Mouse (Mus musculus) retina, embryonic 14.5 days (tissue): ENCODE results near the gene Gorasp2.
A peak's percentile ranks its signal among the peaks of the same experiment; 100 is the strongest.

Experiments used
- DNase-seq: peaks from one replicate; pipeline ENCODE4 v3.0.0-alpha.2; 2015; ENCODE audit warnings: low spot score

Gorasp2 gene

GRCm38 (mm10) chr2:70660887-70661714 lies at the start of gene Gorasp2:
Gene Gorasp2 (plus strand): TSS chr2:70661576.
- peak; percentile 98 for DNase-seq

DNA sequence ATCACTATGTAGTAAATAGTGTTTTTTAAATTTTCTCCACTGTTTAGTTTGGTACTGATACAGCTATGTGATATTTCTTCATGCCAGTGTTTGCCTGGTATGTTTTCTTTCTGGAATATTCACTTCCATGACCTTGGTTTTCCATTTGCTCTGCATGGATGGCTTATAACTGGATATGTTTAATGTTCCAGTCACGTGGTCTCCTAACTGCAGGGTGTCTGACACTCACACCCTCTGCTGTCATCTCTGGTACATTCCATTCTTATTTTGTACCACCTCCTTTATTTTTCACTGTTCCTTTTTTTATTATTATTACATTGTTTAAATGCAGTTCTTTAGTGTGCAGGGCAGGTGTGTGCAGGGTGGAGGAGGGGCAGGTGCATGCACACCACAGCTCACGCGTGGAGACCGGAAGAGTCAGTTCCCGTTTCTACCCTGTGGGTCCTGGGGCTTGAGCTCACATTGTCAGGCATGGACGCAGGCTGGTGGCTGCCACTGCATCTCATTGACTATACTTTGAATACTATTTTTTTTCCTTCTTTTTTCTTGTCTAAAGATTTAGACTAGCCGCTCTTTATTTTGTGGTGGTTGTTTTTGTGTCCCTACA lies 46.5 kb upstream of the Gorasp2 start:
- no peak for DNase-seq

- no peak for DNase-seq
Measured at GRCm38 (mm10) chr2:70616076-70616475, 45.3 kb upstream of the Gorasp2 start.

DNA sequence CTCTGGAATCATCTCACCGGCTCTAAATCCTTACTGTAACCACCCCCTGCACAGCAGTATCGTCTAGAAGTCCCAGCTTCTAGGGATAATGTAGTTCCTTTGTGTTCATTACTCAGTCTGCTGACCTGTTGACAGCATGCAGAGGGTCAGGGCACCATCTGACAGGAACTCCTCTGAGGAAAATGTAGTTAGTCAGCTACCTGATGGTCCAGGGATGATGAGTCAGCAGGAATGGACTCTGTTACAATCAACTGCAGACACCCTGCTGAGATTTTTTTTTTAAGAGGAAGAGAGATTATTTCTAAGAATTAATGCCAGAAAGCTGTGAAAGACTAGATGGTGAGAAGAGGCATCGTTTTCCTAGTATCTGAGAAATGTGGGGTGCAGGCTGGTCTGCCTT lies 44.8 kb upstream of the Gorasp2 start:
- DNase-seq, result no peak

- no peak for DNase-seq
Measured at GRCm38 (mm10) chr2:70619232-70619835, 42.0 kb upstream of the Gorasp2 start.

DNA sequence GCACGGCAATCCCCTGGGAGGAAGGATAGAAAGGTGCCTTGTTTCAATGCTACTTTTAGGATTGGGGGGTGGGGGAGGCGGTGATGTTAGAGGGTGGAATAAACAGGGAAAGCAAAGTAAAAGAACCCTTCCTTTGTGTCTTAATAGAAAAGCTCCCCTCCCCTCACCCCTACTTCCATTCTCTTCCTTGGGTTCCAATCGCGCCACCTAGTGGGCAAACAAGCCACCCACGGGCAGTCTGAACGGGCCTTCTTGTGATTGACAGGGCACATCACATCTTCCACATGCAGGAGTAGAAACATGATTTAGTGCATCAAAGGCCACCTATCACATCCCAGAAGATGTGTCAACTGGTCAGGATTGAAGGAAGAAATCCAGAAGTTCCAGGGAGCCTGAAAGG lies 41.2 kb upstream of the Gorasp2 start:
- DNase-seq, result peak; percentile 82

DNA sequence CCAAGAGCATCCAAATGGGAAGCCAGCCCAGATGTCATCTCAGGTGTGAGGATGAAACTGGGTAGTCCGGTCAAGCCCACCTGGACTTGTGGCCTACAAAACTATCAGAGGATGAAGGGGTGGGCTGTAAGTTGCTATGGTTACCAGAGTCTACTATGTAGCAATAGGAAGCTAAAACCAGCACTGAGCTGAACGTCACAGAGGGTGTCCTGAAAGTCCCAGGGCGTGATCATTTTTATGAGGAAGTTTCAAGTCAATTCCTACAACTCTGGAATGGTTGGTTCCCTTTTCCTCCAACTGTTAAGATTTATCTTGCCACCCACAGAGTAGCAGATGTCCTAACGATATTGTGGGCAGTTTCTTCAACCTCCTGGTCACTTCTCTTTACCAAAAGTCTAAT lies 39.1 kb upstream of the Gorasp2 start:
- no peak for DNase-seq

- no peak for DNase-seq
Measured at GRCm38 (mm10) chr2:70625761-70626160, 35.6 kb upstream of the Gorasp2 start.

DNA sequence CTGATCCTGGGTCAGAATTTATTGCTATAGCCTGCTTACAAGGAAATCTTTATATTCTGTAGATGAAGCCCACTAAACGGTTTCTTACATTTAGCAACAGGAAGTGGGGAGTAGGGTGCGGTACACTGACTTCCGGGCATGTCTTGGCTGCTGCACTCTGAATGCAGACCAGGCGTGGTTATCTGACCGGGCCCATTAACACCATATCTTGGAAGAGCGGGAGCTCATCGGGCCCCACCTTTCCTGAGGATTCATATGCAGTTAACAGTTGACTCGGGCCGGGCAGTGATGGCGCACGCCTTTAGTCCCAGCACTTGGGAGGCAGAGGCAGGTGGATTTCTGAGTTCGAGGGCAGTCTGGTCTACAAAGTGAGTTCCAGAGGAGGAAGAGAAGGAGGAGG lies 33.0 kb upstream of the Gorasp2 start:
- no peak for DNase-seq

DNA sequence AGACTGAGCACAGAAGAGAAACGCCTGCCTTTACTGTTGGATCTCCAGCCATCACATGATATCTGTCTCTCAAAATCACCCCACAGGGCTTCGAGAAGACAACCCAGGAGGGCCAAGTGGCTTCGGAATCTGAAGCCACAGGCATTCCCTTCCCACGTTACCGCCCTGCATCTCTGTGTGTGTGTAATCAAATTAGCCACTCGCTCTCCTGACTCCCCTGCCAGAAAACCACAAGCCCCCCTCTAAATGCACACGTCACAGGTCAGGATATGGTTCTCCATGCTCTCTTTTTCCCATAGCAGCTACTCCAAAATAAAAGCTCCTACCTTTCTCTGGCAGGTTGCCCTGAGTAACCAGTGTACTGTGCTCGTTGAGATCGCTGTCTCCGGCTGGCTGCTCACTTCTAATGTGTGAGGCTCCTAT lies 32.0 kb upstream of the Gorasp2 start:
- peak; percentile 78 for DNase-seq

DNA sequence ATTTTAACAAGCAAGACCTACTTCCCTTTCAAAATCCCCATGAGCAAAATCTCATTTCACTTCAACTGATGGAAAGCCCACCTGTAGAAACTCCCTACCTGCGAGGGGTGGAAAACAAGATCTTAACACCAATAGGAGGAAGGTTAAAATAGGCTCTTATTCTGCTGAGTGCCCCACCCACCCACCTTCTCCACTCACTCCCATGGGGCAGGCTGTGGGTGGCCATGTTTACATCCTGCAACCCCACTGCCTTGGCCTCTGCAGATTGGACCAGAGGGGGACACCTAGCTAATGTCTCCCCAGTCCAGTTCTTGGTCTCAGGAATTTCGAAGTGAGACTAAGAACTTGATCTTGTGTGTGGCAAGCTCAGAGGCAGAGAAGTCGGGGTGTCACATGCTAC lies 31.5 kb upstream of the Gorasp2 start:
- no peak for DNase-seq

GRCm38 (mm10) chr2:70631321-70631720 lies 30.1 kb upstream of the Gorasp2 start:
- DNase-seq, result no peak

DNA sequence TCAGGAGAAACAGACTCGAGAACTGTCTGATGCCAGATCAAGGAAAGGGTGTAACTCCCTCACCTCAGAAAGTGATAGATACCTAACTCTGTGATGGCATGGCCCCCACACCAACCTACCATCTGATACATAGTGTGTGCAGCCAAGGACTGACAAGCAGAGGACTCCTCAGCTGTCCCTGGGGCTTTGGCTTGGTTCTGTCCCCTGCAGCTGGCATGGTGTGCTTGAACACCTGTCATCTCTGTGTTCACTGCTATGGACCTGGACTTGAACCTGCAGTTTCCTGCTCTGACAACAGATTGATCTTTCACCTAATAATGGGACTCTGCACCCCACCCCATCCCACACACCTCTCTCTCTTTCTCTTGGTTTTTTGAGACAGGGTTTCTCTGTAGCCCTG lies 29.0 kb upstream of the Gorasp2 start:
- no peak for DNase-seq

DNA sequence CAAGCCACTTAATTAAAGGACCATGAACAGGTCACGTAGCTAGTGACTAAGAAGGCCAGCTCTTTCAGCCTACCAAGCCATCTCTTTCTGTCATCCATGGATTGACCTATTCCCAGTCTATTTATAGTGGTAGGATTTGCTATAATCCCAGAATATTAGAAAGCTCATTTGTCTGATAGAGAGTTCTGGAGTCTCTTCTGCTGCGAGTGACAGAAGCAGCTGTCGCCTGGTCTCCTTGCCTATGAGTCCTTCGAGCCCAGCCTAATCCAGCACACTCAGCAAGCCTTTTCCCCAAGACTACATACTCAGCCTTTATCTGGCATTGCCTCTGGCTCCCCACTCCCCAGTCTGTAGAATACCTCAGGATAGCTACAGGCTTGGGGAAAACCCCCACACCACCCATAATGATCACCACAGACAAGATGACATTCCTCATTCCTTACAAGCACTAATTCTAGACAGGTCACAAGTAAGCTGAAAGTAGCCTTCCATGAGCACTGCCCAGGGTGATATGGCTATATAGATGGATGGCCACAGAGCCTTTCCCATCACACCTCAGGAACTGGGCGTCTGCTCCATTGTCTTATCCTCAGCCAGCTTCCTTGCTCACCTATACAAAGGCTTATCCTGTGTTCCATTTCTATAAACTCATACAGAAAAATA lies 27.2 kb upstream of the Gorasp2 start:
- no peak for DNase-seq

- DNase-seq, result no peak
Measured at GRCm38 (mm10) chr2:70640968-70641367, 20.4 kb upstream of the Gorasp2 start.

- DNase-seq, result no peak
Measured at GRCm38 (mm10) chr2:70642971-70643565, 18.3 kb upstream of the Gorasp2 start.

DNA sequence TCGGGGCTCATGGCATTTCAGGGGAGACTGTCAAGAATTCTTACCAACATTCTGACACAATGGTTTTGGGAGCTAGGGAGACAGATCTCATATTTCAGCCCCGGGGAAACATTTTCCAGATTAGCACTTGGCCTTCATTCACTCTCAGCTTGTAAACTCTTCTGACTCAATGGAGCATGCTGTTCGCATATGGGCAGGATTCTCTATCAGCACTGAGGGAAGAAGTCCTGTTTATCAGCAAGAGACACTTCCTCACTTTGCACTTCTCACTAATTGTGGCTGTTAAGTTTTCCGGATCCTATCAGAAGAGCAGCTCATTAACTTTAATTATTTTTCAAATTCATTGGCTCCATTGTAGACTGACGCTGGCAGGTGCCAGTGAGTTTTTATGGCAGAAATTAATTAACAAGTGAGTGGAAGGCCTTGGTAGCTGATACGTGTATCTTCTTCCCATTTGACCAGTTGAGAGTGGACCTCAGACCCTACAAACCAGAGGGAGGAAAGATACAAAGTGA lies 16.1 kb upstream of the Gorasp2 start:
- DNase-seq, result no peak

DNA sequence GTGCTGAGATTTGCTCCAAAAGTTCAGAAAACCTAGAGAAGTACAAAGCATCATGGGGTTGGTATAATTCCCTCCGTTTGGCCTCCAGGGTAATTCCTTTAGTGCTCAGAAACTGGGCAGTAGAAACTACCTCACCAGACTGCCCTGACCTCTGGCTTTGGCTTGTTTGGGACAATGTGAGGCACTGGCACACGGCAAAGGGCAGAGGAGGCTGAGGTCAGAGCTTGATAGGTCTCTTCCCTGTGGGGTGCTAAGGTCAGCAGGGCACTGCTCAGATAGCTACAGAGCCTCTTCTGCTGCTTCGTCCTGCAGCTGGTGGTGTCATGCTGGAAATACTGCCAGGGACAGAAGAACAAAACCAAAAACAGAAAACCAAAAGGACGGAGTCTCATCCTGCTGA lies 13.7 kb upstream of the Gorasp2 start:
- DNase-seq, result no peak

DNA sequence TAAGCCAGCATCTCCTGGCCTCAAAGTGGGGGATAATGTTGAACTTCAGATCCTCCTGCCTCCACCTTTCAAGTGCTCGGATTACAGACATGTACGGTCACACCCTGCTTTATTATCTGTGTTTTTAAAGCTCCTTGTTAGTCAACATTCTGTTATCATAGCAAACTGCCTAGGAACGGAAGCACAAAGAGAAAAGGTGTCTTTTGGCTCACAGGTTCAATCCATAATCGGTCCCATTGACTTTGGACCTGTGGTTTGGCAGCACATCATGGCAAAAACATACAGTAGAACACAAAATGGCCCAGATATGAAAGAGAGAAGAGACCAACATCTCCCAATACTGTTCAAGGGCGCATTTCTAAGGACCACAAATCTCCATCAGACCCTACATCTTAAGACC lies 13.1 kb upstream of the Gorasp2 start:
- DNase-seq, result no peak

- no peak for DNase-seq
Measured at GRCm38 (mm10) chr2:70649471-70649870, 11.9 kb upstream of the Gorasp2 start.

GRCm38 (mm10) chr2:70651820-70652219 lies 9.6 kb upstream of the Gorasp2 start:
- DNase-seq, result no peak

GRCm38 (mm10) chr2:70657083-70657482 lies 4.3 kb upstream of the Gorasp2 start:
- DNase-seq, result no peak
